Mouse (Mus musculus): Measurements from ENCODE around the gene Ube2cbp.
A peak's percentile ranks its signal among the peaks of the same experiment; 100 is the strongest.

Gene Ube2cbp

DNA sequence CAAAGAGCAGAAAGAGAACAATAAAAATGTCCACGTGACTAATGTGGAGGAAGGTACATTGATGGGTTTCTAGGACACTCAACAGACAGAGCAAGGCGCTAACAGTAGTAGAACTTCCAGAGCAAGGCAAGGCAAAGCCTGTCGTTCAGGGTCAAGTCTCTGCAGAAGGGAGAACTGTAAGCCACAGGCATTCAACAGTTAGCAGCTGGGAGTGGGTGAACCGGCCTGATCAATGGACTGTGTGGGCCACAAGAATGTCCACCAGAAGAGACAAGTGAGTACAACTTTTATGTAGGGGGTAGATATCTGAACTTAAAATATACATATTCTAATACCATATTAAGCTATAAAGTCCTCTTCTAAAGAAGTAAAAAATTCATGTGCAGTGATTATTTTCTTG is 41.4 kb downstream of the Ube2cbp start:
- DNase-seq = no peak

DNA sequence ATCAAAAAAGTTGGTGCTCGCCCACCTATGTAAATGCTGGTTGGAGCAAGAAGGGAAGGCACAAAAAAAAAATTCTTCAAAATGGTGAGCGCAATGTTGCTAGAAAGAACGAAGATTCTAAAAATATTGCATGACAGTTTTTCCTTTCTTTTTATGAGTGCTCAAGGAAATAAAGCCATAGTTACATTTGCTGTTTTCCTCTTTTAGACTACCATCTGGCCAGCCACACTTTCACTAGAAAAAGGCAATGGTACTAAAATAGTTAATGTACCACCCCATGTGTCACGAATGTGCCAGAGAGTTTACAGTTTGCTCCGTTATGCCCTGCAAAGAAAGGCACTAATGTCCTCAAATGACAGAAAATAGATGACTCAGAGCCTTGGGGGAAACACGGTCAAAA is 45.4 kb downstream of the Ube2cbp start:
- DNase-seq = no peak

DNA sequence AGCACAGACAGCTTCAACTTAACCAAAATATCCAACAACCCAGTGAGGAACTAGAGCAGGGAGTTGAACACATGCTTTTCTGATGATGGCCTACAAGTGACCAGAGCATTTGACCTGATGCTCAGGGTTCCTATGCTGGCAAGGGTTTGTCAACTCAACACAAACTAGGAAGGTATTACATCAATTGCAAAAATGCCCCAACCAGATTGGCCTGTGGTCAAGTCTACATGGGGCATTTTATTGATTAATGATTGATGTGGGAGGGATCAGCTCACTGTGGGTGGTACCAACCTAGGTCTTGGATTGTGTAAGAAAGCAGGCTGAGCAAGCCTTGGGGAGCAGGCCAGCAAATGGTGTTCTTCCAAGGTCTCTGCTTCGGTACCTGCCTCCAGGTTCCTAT is 46.8 kb downstream of the Ube2cbp start:
- DNase-seq = no peak

DNA sequence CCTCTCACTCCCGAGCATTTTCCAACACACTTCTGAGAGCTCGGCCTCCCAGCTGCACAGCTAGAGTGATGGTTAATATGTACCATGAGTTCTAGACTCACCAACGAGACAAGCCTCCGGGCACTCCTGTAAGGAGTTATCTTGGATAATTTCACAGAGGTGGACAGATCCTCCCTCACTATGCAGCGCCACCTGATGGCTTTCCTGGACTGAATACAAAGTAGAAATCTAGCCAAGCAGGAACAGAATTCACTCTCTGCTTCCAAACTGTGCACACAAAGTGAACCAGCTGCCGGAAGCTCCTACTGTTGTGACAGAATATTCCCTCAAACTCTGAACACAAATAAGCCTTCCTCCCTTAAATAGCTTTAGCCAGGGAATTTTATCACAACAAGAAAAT is 69.0 kb downstream of the Ube2cbp start:
- peak; percentile 77 for DNase-seq

DNA sequence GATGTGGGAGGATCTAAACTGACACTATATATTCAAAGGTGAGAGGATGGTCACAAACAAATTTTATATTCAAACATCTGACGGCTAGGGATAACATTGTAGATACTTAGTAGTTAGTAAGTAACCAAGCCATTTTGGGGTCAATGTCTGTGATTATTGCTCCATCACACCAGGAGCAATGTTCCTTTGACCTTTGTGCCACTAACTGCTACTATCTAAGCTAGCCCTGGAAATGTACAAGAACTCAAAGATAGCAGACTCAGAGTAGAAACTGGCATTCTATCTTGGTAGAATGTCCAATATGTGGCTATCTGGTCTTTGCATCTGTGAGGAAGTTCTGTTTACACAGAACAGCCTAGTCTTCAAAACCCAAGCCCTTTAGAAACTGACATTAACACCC is 69.7 kb downstream of the Ube2cbp start:
- DNase-seq = no peak

DNA sequence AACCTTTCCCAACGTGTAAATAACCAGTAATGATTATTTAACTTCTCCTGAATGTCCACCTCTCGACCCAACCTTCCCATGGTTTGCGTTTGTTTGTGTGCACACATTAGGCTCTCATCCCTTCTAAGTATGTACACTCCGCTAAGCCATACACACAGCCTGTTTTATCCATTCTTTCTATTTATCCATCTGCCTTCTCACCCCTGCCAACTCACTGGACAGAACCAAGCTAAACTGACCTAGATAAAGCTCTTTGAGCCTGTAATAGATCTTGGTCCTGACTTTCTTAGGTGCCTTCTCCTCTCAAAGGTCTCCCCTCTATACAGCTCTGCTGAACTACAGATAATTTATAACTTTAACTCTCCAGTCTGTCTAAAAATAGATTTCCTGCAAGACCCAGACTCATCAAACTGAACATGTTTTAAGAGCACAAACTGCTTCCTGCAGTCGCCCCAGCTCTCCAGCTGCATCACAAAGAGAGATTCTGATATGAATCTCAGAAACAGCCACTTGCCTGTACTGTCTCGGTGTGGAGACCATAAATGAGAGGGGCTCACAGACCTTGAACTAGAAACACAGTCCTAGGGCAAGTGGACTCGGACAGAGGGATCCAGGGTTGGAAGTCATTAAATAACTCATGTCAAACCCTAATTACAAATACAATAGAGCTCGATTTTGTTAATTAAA is 71.0 kb downstream of the Ube2cbp start:
- peak; percentile 52 for DNase-seq

DNA sequence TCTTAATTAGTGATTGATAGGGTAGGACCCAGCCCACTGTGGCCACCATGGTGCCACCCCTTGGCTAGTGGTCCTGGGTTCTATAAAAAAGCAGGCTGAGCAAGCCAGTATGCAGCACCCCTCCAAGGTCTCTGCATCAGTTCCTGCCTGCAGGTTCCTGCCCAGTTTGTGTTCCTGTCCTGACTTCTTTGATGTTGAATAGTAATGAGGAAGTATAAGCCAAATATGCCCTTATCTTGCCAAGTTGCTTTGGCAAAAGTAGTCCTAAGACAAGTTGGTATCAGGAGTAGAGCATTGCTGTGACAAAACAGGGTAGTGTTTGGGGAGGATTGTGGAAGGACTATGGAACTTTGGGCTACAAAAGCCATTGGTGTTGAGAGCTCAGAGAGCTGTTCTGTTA is 73.3 kb downstream of the Ube2cbp start:
- DNase-seq = no peak

DNA sequence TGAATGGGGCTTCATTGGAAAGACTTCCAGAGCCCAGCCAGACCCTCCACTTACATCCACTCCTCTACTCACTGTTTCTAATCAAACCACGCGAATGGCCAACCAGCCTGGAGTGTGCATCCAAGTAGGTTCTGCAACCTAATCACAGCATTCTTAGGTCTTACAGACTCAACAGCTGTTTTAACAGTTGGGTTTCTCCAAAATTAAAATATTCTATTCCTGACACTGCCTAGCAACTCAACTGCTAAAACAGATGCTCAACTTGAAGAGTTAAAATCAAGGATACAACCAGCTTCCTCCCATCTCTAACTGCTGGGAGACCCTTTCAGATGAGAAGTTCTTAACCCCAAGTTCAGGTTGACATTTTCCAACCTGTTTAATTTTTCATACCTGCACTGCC is 74.0 kb downstream of the Ube2cbp start:
- no peak for DNase-seq

DNA sequence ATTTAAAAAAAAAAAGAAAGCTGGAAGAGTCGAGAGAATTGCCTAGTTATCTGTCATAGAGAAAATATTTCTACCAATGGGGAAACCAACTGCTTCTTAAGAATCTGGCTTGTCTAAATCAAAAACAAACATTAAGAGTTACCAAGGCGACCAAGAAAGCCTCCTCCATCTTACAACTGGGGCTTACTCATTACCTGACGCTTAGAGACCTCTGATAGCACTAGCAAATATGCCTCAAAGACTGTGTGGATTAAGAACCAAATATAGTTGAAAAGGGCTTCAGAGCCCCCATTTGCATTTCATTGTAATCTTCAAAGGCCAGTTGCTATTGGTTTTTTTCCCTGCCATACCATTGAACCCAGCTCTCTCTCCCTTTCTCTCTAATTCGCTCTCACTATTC is 76.2 kb downstream of the Ube2cbp start:
- DNase-seq = no peak

DNA sequence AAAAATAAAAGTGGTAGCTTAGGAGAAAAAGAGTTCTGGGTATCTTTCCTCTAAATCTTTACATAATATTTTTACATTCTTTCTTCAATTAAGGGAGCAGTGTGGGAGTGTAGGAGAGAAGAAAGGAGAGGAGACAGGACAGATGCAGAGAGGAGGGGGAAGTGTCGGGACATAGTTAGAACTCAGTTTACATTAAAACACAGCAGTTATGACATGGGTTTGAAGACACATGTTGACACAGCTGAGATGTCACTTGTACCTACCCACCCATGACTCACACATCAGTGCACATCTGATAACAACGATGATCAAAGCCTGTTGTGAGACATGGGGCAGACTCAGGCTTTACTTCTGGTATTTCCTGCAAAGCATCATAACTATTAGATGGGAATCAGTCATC is 87.8 kb downstream of the Ube2cbp start:
- no peak for DNase-seq

DNA sequence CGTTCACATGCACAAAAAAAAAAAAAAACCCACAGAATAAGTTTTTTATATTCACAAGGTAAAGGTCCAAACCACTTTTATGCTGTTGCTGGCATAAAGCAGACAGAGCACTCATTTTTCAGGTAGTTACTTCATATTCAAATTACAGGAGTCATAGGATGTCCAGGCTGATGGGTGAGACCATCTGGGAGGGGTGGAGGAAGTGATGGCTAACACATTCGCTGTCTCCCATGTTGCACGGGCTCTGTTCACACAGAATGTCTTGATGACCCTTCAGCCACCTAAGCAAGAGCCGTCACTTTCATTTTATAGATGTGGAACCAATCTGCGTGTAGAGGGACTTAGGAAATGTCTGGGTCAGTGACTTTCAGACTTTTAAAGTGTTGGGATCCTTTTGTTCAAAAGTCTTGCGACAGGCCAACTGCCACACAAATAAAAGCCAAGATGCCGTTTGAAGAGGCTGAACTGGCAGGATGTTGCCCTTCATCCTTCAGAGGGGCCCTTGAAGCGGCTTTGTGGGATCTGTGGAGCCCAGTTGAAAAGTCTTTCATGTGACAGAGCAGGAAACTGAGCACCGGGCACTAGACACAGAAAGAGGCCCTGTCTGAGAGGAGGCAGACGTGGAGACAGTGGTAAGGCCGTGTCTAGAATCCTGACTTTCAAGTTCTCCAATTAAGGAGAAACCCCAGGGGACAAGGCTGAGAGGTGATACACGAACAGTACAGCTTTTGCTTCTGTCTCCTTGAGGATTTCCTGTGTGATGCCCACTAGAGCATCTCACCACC is 91.8 kb downstream of the Ube2cbp start:
- DNase-seq = no peak

DNA sequence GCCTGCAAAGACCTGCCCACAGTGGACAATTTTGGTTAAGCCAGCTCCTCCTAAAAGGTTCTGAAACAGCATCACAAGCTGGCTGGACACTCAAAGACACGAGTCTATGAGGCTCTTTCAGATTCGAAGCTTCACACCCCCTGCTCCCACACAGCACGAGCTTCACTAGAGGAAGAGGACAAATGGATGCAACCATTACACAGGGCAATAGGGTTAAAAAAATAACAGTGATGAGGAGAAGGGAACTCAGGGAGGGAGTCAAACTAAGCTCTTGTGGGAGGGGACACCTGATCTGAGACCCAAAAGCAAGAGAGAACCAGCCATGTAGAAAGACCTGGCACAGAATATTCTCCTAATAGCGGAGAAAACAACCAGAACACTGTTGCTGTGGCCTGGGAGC is 95.5 kb downstream of the Ube2cbp start:
- DNase-seq = no peak

DNA sequence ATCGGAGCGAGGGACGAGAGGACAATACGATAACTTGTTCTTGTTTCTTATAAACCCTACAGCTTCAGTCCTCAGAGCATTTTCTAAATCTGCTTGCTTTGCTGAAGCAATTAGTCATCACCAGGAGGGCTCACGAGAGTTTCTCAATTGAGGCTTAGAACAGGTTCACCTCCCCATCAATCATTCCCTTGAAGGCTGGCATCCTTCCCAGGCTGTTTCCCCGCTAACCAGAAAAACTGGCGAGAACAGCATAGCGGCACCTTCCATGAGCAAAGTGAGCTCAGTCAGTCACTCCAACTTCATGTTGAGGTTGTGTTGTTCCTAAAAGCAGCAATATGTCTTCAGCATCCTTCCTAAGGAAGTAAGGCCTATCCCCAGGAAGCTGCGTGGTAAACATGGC is 104.2 kb downstream of the Ube2cbp start:
- no peak for DNase-seq

DNA sequence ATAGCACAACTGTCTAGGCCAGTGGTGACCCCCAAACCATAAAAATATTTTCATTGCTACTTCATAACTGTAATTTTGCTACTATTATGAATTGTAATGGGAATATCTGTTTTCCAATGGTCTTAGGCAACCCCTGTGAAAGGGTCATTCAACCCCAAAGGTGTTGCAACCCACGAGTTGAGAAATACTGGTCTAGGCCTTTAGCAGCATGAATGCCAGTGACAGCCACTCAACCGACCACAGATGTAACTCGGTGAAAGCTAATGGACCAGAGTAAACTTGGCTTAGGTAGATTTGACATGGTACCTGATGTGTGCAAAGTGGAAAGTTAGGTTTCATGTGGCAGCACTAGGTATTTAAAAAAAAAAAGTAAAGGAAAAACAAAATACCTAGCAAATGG is 108.9 kb downstream of the Ube2cbp start:
- DNase-seq = no peak

DNA sequence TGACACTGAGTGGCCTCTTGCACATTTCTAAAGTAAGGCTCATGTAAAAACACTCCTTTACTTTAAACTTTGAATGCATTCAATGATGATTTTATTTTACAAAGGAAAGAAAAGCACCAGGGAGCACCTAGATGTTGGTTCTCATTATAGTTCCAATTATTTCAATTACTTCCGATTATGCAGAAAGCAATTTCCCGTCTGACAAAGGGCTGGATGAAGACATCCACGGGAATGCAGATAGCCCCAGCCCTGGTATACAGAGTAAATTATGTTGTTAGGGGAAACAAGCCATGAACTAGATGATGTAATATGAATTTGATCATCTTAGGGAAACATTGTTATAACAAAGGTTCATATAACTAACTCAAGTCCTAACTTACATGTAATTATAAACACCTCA is 113.3 kb downstream of the Ube2cbp start:
- DNase-seq = no peak

DNA sequence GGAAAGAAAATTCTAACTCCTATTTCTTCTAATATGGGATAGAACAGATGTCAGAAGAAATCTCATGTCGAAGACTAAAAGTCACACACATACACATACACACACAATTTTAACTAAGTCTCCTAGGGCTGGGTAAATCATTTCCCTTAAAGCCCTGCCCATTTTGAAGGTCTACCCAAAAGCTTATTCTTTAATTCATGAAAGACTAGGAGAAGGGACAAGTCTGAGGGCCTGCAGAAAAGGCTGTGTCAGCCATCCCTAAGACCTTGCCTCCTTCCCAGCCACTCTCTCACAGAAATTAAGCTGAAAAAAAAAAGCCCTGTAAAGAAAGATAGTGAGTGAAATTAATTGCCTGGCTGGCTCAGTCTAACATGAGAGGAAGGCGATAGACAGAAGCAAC is 128.0 kb downstream of the Ube2cbp start:
- DNase-seq = no peak

DNA sequence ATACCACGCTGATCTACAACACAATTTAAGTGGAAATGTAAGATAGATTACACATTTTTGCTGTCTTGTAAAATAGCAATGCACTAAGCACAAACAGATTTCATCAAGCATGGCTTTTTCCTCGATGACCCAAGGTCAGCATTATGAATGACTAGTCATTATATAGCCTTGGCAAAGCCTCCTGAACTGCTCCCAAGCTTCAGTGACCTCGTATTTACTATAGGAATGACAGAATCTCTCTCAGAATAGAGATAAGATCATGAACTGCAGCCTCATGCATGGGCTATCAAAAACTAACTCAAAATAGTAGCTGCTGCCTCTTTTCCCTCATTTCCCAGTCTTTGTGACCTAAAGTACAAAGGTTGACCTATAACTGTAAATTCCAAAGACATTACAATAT is 128.4 kb downstream of the Ube2cbp start:
- DNase-seq = no peak

DNA sequence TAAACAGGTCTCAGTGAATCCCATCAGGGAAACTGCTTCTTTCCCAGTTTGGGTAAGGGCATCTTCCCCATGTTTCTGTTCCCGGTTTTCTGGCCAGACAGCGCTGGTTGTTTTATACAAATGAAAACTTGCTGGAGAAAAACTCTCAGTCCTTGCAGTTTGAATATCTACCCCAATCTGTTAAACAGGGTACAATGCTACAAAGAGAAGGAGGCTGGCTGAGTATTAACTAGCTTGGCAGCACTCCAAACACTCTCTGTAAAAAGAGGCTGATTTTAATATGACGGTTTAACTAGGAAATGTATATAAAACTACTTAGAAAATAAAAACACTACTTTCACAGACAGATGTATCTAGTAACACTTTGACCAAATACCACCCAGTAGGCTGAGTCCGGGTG is 129.2 kb downstream of the Ube2cbp start:
- no peak for DNase-seq

DNA sequence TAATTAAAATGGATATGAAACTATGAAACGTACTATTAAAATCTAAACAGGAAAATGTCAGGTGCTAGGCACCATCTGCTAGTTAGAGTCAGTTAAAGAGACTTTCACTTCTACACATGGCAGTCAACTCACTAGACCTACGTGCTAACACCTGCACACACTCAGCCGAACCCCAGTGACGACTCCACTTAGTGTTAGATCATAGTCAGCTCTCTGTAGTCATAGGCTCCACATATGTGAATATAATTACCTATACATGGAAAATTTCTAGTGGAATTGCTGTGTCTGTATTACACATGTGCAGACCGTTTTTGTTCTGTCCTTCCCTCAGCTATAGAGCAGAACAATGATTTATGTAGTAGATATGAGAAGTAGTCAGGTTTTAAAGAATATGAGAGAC is 130.4 kb downstream of the Ube2cbp start:
- DNase-seq = no peak

DNA sequence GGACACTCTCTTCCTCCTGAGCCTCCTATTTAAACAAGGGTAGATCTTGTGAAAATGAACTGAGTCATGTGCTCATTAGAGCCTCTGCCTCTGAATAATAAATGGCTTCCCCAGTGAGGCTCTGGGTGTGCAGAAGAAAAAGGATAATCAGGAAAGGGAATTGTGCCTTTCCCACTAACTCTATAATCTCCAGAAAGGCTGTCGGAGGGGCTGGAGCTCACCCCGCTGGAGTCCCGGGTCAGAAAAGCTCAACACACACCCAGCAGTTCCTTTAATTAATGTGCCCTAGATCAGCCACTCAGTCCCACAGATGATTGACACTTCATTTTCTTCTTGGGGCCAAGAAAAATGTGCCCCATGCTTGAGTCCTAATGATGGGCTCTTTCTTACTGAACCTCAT is 134.2 kb downstream of the Ube2cbp start:
- DNase-seq = no peak

DNA sequence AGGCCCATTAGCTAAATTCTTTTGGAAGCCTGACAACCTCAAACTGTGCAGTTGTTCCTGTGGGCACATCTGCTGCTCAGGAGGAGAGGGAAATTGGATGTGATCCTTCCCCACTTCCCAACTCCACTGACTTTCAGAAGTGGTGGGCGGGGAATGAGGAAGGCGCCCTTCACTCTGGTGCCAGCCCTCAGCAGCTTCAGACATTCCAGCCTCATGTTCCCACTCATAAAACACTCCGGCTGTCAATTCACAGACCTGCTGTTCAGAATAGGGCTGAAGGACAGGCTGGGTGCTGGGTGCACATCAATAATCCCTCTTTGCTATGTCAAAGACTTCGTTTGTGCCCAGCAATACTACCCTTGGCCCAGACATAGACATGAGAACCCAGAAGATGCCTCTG is 136.5 kb downstream of the Ube2cbp start:
- no peak for DNase-seq

DNA sequence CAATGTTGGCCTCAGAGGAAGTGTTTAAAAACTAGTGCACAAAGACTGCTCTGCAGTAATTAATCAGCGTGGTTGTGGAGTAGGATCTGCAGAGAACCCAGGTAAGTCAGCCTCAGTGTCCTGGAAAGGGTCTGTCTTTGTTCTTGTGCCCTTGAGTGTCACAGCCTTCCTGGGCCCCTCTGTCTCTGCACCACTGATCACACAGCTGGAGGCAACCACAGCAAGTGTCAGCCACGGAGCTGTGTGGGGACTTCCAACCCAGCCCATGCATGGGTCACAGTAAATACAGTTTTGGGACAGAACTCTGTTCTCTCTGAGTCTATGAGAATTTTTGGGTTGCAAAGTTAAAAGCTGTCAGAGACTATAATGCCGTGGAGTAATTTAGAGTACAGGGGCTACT is 137.4 kb downstream of the Ube2cbp start:
- DNase-seq = no peak

DNA sequence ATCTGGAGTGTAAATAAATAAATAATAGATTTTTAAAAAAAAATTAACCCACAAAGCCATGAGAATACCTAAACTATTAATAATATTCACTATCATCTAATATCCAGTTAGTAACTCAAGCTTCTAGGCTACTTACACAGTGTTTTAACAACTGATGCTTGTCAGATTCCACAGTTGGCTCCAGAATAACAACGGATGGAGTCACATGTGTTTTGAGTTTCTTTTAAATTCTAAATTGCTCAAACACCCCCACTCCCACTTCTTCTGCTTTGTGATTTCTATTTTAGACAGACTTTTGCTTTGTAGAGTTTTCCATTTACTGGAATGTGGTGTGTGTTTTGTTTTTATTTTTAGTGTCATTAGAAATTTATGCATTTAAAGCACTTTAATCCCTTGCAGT is 140.0 kb downstream of the Ube2cbp start:
- DNase-seq = no peak

DNA sequence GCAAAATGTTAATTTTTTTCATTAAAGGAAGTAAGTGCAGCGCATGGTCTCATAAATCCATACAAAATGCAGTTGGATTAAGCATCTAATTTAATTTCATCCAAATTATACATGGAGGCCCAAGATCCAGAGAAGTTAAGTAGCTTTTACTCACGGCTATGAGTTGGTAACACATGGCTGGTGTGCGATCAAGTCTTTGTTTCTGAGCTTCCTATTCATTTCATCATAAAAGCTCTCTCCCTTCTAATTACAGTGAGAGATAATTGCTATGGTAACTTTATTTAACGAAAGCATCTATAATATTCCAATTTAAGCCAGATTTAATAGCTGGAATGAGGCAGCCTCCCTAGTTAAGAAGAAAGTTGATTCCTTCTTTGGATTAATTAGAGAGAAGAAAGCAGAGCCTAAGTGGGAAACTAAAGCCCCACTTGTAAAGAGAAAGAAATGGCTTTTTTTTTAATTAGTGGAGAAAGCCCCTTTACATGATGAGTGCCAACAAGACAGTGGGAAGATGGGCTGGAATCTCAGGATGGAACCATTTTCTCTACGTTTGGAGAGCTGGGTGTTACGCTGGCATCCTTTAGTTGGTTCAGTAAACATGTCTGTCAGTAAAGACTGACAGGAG is 145.1 kb downstream of the Ube2cbp start:
- DNase-seq = no peak
